Mouse (Mus musculus): Measurements from ENCODE around the gene Pard3. TPM values are rescaled to one million over a fixed set of nuclear protein-coding genes. Genes with fewer than 3 reads are reported as not detected.

Gene Pard3
- total and polyA plus RNA-seq, 3 experiments: 0.51 to 1.3 (median 0.94) TPM

- H3K27me3 ChIP-seq (replicated peaks): no peaks in the 10 kb centered on the region
- no peak overlapping the region for H3K4me3 ChIP-seq (replicated peaks in 1 of 3; ENCODE audit: low read depth in 2 of 3, low read length in 2 of 3, poor library complexity in 1 of 3)
- no peak overlapping the region for H3K27ac ChIP-seq (ENCODE audit: insufficient read depth, low read depth)
- TF ChIP-seq MAX (IDR thresholded peaks at IDR 0.05; ENCODE audit: low read length) (no peak), TBP (conservative IDR thresholded peaks at IDR 0.05; ENCODE audit: low read depth, low read length) (no peak), KAT2A (IDR thresholded peaks at IDR 0.05; ENCODE audit: insufficient replicate concordance, low read length) (no peak), CHD1 (IDR thresholded peaks at IDR 0.05; ENCODE audit: low read depth, low read length) (no peak), MEF2A (IDR thresholded peaks at IDR 0.05; ENCODE audit: borderline replicate concordance, low read depth, low read length) (no peak), MAZ (IDR thresholded peaks at IDR 0.05; ENCODE audit: low read depth, low read length) (no peak), SIN3A (IDR thresholded peaks at IDR 0.05; ENCODE audit: low read length) (no peak), MAFK (IDR thresholded peaks at IDR 0.05; ENCODE audit: insufficient replicate concordance, low read length) (no peak), NRF1 (IDR thresholded peaks at IDR 0.05; ENCODE audit: low read depth, low read length) (no peak), POLR2AphosphoS2 (IDR thresholded peaks at IDR 0.05; ENCODE audit: low read depth, low read length) (no peak), ZNF384 (IDR thresholded peaks at IDR 0.05; ENCODE audit: low read depth, low read length) (no peak), MYC (IDR thresholded peaks at IDR 0.05; ENCODE audit: low read depth, low read length) (no peak), USF1 (IDR thresholded peaks at IDR 0.05; ENCODE audit: low read depth, low read length) (no peak), ZKSCAN1 (IDR thresholded peaks at IDR 0.05; ENCODE audit: borderline replicate concordance, low read depth, low read length) (no peak), MXI1 (IDR thresholded peaks at IDR 0.05; ENCODE audit: low read depth, low read length) (no peak), PAX5 (IDR thresholded peaks at IDR 0.05; ENCODE audit: low read length) (no peak), ELF1 (IDR thresholded peaks at IDR 0.05; ENCODE audit: low read depth, low read length) (no peak), UBTF (IDR thresholded peaks at IDR 0.05; ENCODE audit: low read depth, low read length) (no peak), RAD21 (IDR thresholded peaks at IDR 0.05; ENCODE audit: low read depth, low read length) (no peak), GABPA (IDR thresholded peaks at IDR 0.05; ENCODE audit: insufficient replicate concordance, low read depth, low read length) (no peak)
- H3K4me1 ChIP-seq (ENCODE audit: control insufficient read depth in 1 of 2, insufficient read depth in 2 of 2): peaks cover 0 to 14% of the 10 kb centered on the region in 2 experiments; a peak in 3 of 4 replicates
- in situ Hi-C loops (cut with MboI; ENCODE audit: low pct_ligation_motif_present, low pct_unique_long_range_greater_than_20kb, low sequenced_read_pairs) (loop anchor here (10.0 to 25.0 kb wide), 2 partner anchors 774 to 897 kb away; no protein-coding TSS in a partner anchor), dilution Hi-C loops (cut with MboI; ENCODE audit: extremely low pct_ligation_motif_present, extremely low pct_unique_long_range_greater_than_20kb, low sequenced_read_pairs) (no loop called here)
- H3K79me2 ChIP-seq (replicated peaks; ENCODE audit: control insufficient read depth, extremely low read depth, insufficient read depth, poor library complexity, severe bottlenecking): no peaks in the 10 kb centered on the region
- no peak for DNase-seq (ENCODE audit: extremely low read depth)
- no peaks in the 10 kb centered on the region for H3K9me3 ChIP-seq (replicated peaks; ENCODE audit: low read length)
- H3K36me3 ChIP-seq (replicated peaks in 1 of 2; ENCODE audit: control insufficient read depth in 1 of 2, insufficient read depth in 1 of 2, low read length in 1 of 2): no peaks in the 10 kb centered on the region
- no peak overlapping the region for H3K9ac ChIP-seq (ENCODE audit: insufficient read depth, low read depth)
- H3K4me2 ChIP-seq (ENCODE audit: insufficient read depth, low read depth, poor library complexity, severe bottlenecking): no peak overlapping the region
Measured at GRCm38 (mm10) chr8:127590674-127591186, 527.0 kb downstream of the Pard3 start.
